Mouse (Mus musculus): Measurements from ENCODE around the gene Lama4.

Gene Lama4

DNA sequence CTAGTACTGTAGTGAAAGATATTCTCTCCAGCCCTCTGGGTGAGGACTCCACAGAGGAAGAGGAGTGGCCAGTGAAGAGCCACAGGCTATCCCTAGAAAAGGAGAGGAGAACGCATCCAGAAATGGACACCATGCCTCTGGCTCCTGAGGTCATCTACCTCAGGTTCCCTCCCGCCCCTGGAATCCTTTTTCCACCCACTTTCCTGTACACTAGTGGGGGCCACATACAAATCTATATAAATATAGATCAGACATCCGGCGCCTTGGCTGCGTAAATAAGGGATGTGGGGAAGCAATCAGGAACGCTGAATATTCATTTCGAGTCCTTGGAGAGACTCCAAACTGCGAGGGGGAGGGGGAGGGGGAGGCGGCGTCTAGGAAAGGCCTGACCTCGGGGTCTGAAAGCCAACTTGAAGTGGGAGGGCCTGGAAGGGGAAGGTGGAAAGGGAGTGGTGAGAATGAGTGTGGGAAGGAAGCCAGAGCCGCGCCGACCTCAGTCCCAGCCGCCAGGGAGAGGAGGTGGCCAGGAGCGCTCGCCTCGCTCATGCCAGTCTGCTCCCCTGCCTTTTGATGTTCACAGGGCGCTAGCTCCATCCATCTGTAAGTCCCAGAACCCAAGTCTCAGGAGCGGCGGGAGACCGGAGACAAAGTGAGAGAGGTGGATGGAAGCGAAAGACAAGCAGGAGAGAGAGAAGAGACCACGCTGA lies at the start of gene Lama4:
Gene Lama4 (plus strand): TSS at position 441 of the 707 bp plus-strand sequence.
- peak; percentile 38 for DNase-seq (ENCODE audit: low spot score)

DNA sequence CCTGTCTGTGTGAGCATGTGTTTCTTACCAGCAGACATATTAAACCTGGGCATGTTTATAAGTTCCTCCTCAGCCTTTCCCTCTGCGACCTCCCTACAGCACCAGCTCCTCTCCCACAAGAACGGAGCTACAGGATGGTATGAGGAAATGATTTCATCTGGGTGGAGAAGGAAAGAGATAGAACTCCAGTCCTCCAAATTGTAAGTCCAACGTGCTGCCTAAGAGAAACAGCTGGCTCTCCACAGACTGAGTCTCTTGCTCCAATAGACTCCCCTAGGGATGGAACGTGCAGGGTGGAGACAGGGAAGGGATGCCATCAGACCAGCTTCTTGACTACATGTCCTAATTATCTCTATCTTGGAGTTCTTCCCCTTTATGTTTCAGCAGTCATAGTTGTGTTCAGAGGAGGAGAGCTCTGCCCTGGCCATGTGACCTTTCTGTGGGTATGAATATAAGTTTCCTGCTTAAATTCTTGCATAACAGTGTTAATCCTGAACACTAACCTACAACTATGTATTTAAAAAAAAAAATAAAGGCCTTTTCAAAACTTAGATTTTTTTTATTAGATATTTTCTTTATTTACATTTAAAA lies 49.2 kb upstream of the Lama4 start:
- no peak for DNase-seq (ENCODE audit: low spot score)

DNA sequence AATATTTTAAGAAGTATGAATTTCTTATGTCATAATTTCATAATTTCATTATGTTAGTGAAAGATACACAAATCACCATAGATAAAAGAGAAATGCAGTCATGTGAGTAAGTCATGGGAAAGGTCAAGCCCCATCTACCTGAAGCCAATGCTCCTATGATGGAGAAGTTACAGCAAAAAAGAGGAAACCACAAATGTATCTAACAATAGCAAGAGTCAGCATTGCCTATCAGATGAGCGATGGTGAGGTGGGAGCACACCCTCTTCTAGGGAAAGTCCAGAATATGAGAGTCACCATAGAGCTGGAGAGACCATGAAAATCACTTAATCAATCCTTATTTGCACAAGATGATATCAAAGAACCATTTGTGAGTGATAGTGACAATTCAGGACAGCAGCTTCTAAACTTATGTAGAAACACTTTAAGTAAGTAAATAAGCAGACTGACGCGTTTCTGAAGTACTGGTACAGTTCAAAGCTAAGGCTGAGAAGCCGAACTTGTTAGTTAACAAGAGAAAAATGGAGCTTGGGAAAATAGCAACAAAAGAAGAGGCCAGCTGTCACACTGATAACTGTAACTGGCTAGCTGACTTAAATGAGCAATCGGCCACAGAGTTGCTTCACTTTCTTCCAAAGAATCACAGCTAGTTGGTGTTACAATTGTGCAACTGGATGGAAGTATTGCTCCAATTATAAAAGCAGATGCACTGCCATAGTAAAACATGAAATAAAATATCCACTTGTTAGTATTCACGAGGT lies 36.2 kb upstream of the Lama4 start:
- no peak for DNase-seq (ENCODE audit: low spot score)

- no peak for DNase-seq (ENCODE audit: low spot score)
These were observed 20.6 kb upstream of the Lama4 start for GRCm38 (mm10) chr10:38944701-38945100.

GRCm38 (mm10) chr10:38961920-38962319 lies 3.4 kb upstream of the Lama4 start:
- DNase-seq (ENCODE audit: low spot score) = no peak

DNA sequence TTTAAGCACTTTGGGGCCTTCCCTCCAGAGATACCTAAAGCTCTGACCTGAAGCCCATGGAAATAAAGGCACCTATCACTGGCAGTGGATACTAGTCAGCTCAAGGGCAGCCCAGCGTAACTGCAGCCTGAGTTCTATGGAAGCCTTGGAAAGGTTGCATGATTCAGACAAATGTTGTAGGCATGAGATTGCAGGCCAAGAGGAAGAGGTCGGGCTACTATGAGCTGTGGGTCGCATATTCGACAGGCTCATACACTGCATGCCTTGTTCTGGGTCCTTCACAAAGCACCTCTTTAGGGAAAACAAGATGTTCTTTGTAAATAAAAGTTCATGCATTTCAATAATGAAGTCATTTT lies 618 bp upstream of the Lama4 start:
- no peak for DNase-seq (ENCODE audit: low spot score)

DNA sequence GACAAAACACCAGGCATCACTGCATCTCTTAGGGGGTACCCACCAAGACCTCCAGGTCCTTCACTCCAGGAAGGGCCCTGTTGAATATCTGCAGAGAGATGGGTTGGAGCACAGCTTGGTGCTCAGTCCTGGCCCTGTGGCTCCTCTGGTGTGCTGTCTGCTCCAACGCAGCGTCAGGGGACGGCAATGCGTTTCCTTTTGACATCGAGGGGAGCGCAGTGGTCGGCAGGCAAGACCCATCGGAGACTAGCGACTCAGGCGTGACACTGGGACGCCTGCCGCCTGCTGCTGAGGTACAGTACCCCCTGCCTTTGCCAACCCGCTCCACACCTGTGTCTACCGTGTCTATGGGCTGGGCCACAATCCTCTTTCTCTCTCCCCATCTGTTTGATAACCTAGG lies 542 bp downstream of the Lama4 start:
- peak; percentile 5 for DNase-seq (ENCODE audit: low spot score)

DNA sequence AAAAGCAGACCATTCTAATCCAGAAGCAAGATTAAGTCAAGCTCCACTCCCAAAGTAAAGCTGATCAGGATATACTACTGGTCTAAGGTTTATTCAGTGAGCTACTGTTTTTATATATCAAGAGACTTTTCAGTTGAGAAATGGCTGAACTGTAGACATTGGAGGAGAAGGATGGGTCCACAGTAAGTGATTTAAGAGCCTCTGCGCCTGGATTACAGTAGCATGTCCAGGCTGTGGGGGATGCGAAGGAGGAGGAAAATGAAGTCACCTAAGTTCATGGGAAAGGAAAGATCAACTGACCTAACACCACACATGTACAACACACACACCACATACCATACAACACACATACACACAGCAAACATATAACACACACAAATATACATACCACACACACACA lies 1.3 kb downstream of the Lama4 start:
- no peak for DNase-seq (ENCODE audit: low spot score)

GRCm38 (mm10) chr10:38968326-38969072 lies 3.2 kb downstream of the Lama4 start:
- DNase-seq (ENCODE audit: low spot score) = no peak

DNA sequence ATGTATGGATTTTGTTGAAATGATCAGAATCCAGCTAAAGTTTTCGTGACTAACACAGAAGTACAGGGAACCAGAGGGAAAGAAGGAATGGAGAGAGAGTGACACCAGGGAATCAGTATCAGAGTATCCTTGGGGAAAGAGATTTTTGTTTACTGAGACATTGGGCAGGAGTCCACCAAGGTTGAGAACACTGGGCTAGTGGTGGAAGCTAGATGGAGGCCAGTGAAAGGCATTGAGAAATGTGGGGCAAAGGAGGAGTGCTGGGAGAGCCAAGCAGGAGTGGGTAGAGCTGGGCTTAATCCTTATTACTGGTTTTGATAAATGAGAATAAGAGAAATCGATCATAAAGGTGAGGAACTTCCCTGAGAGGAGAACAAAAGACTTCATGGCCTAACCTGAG lies 4.2 kb downstream of the Lama4 start:
- DNase-seq (ENCODE audit: low spot score) = no peak

- no peak for DNase-seq (ENCODE audit: low spot score)
These were observed 4.7 kb downstream of the Lama4 start for GRCm38 (mm10) chr10:38969975-38970374.

- DNase-seq (ENCODE audit: low spot score) = no peak
These were observed 7.1 kb downstream of the Lama4 start for GRCm38 (mm10) chr10:38972221-38972946.

GRCm38 (mm10) chr10:38973016-38973415 lies 7.7 kb downstream of the Lama4 start:
- DNase-seq (ENCODE audit: low spot score) = no peak

GRCm38 (mm10) chr10:38978195-38978594 lies 12.9 kb downstream of the Lama4 start:
- no peak for DNase-seq (ENCODE audit: low spot score)

DNA sequence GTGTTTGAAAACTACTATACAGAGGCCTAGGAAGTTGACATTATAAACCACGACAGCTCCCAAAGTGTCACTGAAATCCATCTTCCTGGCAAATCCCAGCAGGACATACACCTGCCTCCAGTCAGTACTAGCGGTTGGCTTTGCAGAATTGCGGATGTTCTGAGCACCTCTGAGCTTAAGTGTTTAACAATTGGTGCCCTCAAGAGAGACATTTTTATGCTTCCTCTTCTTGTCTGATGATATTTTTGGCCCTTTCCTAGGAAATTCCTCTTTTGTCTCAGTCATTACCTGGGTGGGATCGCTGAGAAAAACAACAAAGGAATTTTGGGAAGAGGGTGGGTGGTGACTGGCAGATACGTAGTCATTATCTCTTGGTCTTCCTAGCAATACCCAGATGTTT lies 14.4 kb downstream of the Lama4 start:
- DNase-seq (ENCODE audit: low spot score) = no peak

DNA sequence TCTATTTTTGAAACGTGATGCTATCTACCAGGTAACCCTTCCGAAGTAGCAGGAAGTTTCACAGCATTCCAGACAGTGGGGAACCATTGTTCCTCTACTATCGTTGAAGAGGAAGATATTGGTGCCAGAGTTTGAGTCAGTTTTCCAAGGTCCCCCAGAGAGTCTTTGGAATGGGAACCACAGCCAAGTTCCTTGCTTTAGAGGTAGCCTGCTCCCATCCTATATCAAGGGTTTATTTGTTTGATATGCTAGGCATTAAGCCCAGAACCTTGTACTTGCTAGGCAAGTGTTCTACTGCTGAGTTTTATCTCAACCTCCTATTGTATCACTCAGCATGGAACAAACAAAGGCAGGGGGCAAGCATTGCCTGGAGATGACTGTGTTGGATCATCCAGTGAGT lies 15.7 kb downstream of the Lama4 start:
- DNase-seq (ENCODE audit: low spot score) = no peak

GRCm38 (mm10) chr10:38984358-38985075 lies 19.2 kb downstream of the Lama4 start:
- DNase-seq (ENCODE audit: low spot score) = no peak

- DNase-seq (ENCODE audit: low spot score) = no peak
These were observed 20.7 kb downstream of the Lama4 start for GRCm38 (mm10) chr10:38986053-38986452.

GRCm38 (mm10) chr10:38992827-38993226 lies 27.5 kb downstream of the Lama4 start:
- DNase-seq (ENCODE audit: low spot score) = no peak

GRCm38 (mm10) chr10:38993632-38994424 lies 28.5 kb downstream of the Lama4 start:
- no peak for DNase-seq (ENCODE audit: low spot score)
